Mouse (Mus musculus) heart, adult 2 months (tissue): ENCODE results near the gene Ltbp4. TPM values are rescaled to one million over a fixed set of nuclear protein-coding genes. Genes with fewer than 3 reads are reported as not detected.

Experiments
- DNase-seq, 2 experiments: peaks; one replicate each; pipeline ENCODE4 v3.0.0; 2021
- H3K27ac ChIP-seq: fragments of 200-600 bp; 2 replicates; pipeline ENCODE4 v1.8.1; 2022
- H3K27me3 ChIP-seq: fragments of 200-500 bp; 2 replicates; pipeline ENCODE4 v1.6.1; 2012; ENCODE audit warnings: mild to moderate bottlenecking, low read length, inconsistent platforms, mixed read lengths; ENCODE audit not compliant: control insufficient read depth, insufficient read depth
- H3K36me3 ChIP-seq: fragments of 200-500 bp; 2 replicates; pipeline ENCODE4 v1.6.1; 2012; ENCODE audit warnings: low read length, inconsistent platforms; ENCODE audit not compliant: control insufficient read depth, insufficient read depth
- H3K4me1 ChIP-seq: fragments of 200-500 bp; 2 replicates; pipeline ENCODE4 v1.6.1; 2011; ENCODE audit warnings: low read length; ENCODE audit not compliant: control insufficient read depth, insufficient read depth
- H3K4me3 ChIP-seq: fragments of 200-600 bp; 2 replicates; pipeline ENCODE4 v1.8.1; 2022
- H3K79me2 ChIP-seq: fragments of 200-500 bp; replicated peaks from 2 replicates; pipeline ENCODE4 v1.6.1; 2012; ENCODE audit warnings: mild to moderate bottlenecking, inconsistent platforms, low read length, moderate library complexity, mixed read lengths; ENCODE audit not compliant: control insufficient read depth, insufficient read depth
- H3K9ac ChIP-seq: fragments of 200-500 bp; 2 replicates; pipeline ENCODE4 v1.6.1; 2012; ENCODE audit warnings: low read depth, mild to moderate bottlenecking, control low read depth, inconsistent platforms, low read length, mixed read lengths
- CTCF ChIP-seq: fragments of 200-600 bp; IDR thresholded peaks from 2 replicates; pipeline ENCODE4 v1.8.1; 2022; ENCODE audit warnings: antibody characterized with exemption, mild to moderate bottlenecking, moderate library complexity
- EP300 ChIP-seq: fragments of 200-500 bp; IDR thresholded peaks from 2 replicates; pipeline ENCODE4 v1.6.1; 2011; ENCODE audit warnings: low read depth, low read length, control low read depth; ENCODE audit not compliant: insufficient read depth
- POLR2A ChIP-seq: fragments of 200-500 bp; IDR thresholded peaks from 2 replicates; pipeline ENCODE4 v1.6.1; 2011; ENCODE audit warnings: mild to moderate bottlenecking, low read depth, low read length, control low read depth; ENCODE audit not compliant: insufficient read depth
- WGBS: fragments of 180-500 bp; shearing (Covaris S2); methylation state at CpG from one replicate; pipeline ENCODE4 v1.1.7; 2018; 5-methylcytosine and 5-hydroxymethylcytosine counted together
- intact Hi-C: fragments of 180-260 bp; cut with DNase I; formaldehyde crosslinking; loops from one replicate; pipeline ENCODE4 v1.15.1; 2025
- polyA plus RNA-seq: library from polyadenylated mRNA; depleted of rRNA; stranded (reverse); fragments of >200 nt; gene quantifications from 2 replicates; pipeline ENCODE4 v1.2.3, GENCODE M21; 2012
- total RNA-seq, 2 experiments: library from RNA; stranded (reverse); gene quantifications; 2 replicates each; pipeline ENCODE4 v1.2.3; 2021

Gene Ltbp4
- total and polyA plus RNA-seq, 3 experiments, result 187 to 374 (median 221) TPM

DNA sequence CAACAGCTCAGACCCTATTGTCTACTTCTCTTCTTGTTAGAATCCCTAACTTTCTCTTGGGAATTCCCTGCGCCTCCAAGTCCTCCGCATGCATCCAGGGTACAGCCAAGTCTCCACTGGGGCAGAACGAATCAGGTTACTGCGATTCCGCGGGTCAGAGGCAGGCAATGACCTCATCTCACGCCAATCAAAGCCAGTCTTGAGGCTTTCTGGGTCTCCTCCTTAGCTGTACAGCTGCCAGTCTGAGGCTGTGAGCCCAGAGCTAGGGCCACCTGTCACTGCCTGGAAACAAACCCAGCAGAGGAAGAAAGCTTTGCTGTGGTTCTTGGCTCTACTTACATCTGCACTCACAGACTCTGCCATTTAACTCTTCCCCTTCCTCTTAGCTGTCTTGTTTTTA, 21.5 kb downstream of the Ltbp4 start:
- Histone ChIP-seq H3K79me2 (no peaks in the 10 kb centered on the region), H3K4me3 (no peak overlapping the region), H3K27ac (no peak overlapping the region), H3K4me1 (peaks cover under 1% of the 10 kb centered on the region), H3K9ac (no peak overlapping the region), H3K27me3 (no peaks in the 10 kb centered on the region), H3K36me3 (no peaks in the 10 kb centered on the region)
- peak; percentile 57 to 76 for DNase-seq
- 55% methylated on average over 7 of the region's 7 CpGs for WGBS
- TF ChIP-seq EP300 (no peak), POLR2A (no peak), CTCF (no peak)
- intact Hi-C loops, result no loop called here

DNA sequence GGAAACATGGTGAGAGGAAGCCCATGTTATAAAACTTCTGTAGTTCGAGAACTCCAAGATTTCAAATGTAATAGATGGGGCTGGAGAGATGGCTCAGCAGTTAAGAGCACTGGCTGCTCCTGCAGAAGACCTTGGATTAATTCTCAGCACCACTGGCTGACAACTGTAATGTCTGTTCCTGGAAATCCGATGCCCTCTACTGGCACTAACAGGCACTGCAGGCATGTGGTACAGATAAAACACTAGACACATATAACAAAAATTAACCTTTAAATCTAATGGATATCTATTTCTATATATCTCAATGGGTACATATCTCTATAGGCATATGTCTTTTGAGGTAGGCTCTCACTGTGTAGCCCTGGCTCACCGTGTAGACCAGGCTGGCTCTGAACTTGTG, 23.1 kb downstream of the Ltbp4 start:
- no peaks in the 10 kb centered on the region for H3K27me3 ChIP-seq
- H3K27ac ChIP-seq, result no peak overlapping the region
- intact Hi-C loops, result no loop called here
- 93% methylated on average over 3 of the region's 3 CpGs for WGBS
- TF ChIP-seq POLR2A, result no peak
- TF ChIP-seq CTCF, result peak; percentile 57
- TF ChIP-seq EP300, result no peak
- H3K4me3 ChIP-seq, result no peak overlapping the region
- no peaks in the 10 kb centered on the region for H3K36me3 ChIP-seq
- no peaks in the 10 kb centered on the region for H3K79me2 ChIP-seq
- no peak overlapping the region for H3K9ac ChIP-seq
- peaks cover 4% of the 10 kb centered on the region for H3K4me1 ChIP-seq
- no peak for DNase-seq

DNA sequence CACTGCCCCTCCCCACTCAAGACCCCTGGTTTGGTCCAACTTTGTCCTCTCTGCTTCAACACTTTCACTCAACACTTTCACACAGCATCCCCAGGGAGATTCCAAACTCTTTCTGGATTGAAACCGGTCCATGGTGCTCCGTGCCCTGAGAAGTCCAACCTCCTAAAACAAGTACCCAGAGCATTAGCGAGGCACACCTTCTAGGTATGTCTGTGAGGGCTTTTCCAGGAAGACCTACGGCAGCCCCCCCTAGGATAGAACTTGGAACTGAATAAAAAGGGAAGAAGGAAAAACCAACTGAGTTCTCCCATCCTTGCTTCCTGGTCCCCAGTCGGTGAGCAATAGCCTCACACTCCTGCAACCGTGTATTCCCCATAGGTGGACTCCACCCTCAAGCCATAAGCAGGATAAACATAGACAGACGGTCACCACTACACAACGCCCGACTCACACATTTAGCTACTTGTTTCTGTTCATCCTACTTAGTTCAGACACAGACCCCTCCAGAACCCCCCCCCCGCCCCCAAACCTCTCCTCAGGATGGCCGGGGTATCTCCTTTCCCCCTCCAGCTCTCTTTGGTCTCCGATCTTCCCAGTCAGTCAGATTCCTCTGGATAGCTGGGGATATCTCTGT, 25.7 kb downstream of the Ltbp4 start:
- WGBS, result 86% methylated on average over 12 of the region's 12 CpGs
- H3K36me3 ChIP-seq, result peaks cover 5% of the 10 kb centered on the region; the same call in 1 of the 2 replicates
- intact Hi-C loops, result no loop called here

DNA sequence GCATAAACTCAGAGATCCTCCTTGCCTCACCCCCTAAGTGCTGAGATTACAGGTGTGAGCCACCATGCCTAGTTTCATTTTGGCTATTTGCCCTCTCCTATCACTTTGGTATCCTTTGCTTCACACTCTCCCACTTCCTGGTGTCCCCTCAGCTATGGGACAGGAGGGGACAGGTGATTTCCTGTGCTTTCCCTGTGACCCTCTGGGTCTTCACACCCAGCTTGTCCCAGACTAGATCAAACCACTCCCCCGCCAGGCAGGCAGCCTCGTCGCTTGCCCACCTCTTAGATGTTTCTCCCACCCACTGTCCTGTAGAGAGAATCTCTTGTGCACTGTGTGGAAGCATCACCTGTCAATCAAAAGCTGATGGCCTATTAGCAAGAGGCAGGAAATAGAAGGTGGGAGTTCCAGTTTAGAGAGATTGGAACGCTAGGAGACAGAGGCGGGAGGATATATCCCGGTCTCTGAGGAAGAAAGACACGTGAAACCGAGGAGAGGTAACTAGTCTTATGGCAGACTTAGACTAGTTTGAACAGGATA, 26.4 kb downstream of the Ltbp4 start:
- Histone ChIP-seq H3K27me3 (no peaks in the 10 kb centered on the region), H3K36me3 (peaks cover 5% of the 10 kb centered on the region; the same call in 1 of the 2 replicates), H3K9ac (no peak overlapping the region), H3K79me2 (no peaks in the 10 kb centered on the region), H3K4me1 (peaks cover 7% of the 10 kb centered on the region), H3K27ac (no peak overlapping the region), H3K4me3 (no peak overlapping the region)
- WGBS, result 43% methylated on average over 8 of the region's 8 CpGs
- no peak for DNase-seq
- no peak for TF ChIP-seq CTCF
- intact Hi-C loops, result no loop called here

More for the DNA sequence above, 25.7 kb downstream of the Ltbp4 start:
- peaks cover 7% of the 10 kb centered on the region for H3K4me1 ChIP-seq
- no peak overlapping the region for H3K9ac ChIP-seq
- no peaks in the 10 kb centered on the region for H3K79me2 ChIP-seq
- DNase-seq, result no peak
- TF ChIP-seq CTCF, result no peak
- TF ChIP-seq POLR2A, result no peak
- TF ChIP-seq EP300, result no peak
- no peaks in the 10 kb centered on the region for H3K27me3 ChIP-seq
- no peak overlapping the region for H3K27ac ChIP-seq
- H3K4me3 ChIP-seq, result no peak overlapping the region

DNA sequence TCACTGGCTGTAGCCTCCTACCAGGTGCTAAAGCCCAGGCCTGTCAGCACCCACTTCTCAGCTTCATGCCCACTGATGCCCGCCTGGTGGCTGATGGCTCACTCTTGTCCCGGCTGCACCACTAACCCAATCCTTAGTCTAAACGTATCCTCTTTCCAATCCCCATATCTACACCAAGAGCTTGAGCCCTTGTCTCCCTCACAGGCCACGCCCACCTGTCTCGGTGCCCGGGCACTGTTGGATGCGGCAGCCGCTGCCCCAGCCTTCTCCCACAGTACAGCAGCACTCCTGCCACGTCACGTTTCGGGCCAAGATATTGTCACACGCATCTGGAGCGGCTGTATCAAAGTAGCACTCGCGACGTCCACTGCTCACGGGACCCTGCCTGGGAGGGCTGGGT, 27.2 kb downstream of the Ltbp4 start:
- no peak overlapping the region for H3K9ac ChIP-seq
- H3K4me1 ChIP-seq, result peaks cover 7% of the 10 kb centered on the region
- no peaks in the 10 kb centered on the region for H3K27me3 ChIP-seq
- DNase-seq, result peak; percentile 73 to 77
- no peaks in the 10 kb centered on the region for H3K79me2 ChIP-seq
- TF ChIP-seq EP300 (0 out of 2 replicates have a peak, but pooled peaks have one; percentile 26), POLR2A (no peak)
- H3K36me3 ChIP-seq, result peaks cover 5% of the 10 kb centered on the region; the same call in 1 of the 2 replicates
- no peak overlapping the region for H3K4me3 ChIP-seq
- WGBS, result 29% methylated on average over 17 of the region's 17 CpGs
- intact Hi-C loops, result no loop called here
- no peak overlapping the region for H3K27ac ChIP-seq

DNA sequence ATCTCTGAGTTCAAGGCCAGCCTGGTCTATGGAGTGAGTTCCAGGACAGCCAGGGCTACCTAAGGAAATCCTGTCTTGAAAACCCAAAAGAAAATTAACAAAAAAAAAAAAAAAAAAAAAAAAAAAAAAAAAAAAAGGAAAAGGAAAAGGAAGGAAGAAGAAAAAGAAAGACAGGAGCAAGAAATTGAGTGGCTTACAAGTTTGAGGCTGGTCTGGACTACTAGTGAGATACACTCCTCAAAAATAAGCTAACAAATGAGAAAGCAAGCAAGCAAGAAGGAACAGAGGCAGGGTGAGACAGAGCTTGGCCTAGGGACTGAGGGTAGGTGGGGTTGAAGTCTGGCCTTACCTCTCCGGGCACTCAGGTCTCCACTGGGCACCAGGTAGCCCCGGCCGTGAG, 27.7 kb downstream of the Ltbp4 start:
- 67% methylated on average over 3 of the region's 3 CpGs for WGBS
- peak overlapping the region; percentile 4; the same call in 1 of the 2 replicates for H3K27ac ChIP-seq

More for the DNA sequence above, 27.7 kb downstream of the Ltbp4 start:
- intact Hi-C loops, result no loop called here
- peaks cover 5% of the 10 kb centered on the region; the same call in 1 of the 2 replicates for H3K36me3 ChIP-seq
- peaks cover 7% of the 10 kb centered on the region for H3K4me1 ChIP-seq
- DNase-seq, result no peak
- no peak overlapping the region for H3K4me3 ChIP-seq
- H3K79me2 ChIP-seq, result no peaks in the 10 kb centered on the region
- no peak overlapping the region for H3K9ac ChIP-seq
- no peak for TF ChIP-seq POLR2A
- no peak for TF ChIP-seq EP300
- no peak for TF ChIP-seq CTCF
- H3K27me3 ChIP-seq, result no peaks in the 10 kb centered on the region
